Mouse (Mus musculus): ENCODE results near the gene Trpv1.

- TF ChIP-seq CTCF (IDR thresholded peaks at IDR 0.05) = no peak
- TF ChIP-seq POLR2A (IDR thresholded peaks at IDR 0.05; ENCODE audit: insufficient read depth, low read depth, low read length) = no peak
- no peak for TF ChIP-seq EP300 (IDR thresholded peaks at IDR 0.05; ENCODE audit: insufficient read depth, low read depth, low read length)
These were observed 35.9 kb upstream of the Trpv1 start for GRCm38 (mm10) chr11:73198190-73198589.
